Mouse (Mus musculus) testis, adult 2 months (tissue): ENCODE measurements at regions not wholly inside any gene's neighbourhood (a gene's known extent, or its start where the extent isn't known, plus 50 kb on each side); places are given as distances from the start of the nearest gene placed in this dataset.

Source experiments
- CTCF ChIP-seq: fragments of 200-500 bp; IDR thresholded peaks from 2 replicates; pipeline ENCODE4 v1.5.1; 2012; ENCODE audit warnings: low read depth, mild to moderate bottlenecking, inconsistent platforms, low read length, moderate library complexity; ENCODE audit not compliant: control insufficient read depth, insufficient read depth, insufficient replicate concordance
- POLR2A ChIP-seq: fragments of 200-500 bp; IDR thresholded peaks from 2 replicates; pipeline ENCODE4 v1.6.1; 2012; ENCODE audit warnings: low read depth, mild to moderate bottlenecking, inconsistent platforms, low read length, moderate library complexity; ENCODE audit not compliant: control insufficient read depth

- TF ChIP-seq POLR2A = no peak
- TF ChIP-seq CTCF = no peak
Observed at GRCm38 (mm10) chr1:35782668-35783067, 285.5 kb upstream of the Hs6st1 start.
